Mouse (Mus musculus) MEL (cell line): Measurements from ENCODE around the gene Atp10a. TPM values are rescaled to one million over a fixed set of nuclear protein-coding genes. Genes with fewer than 3 reads are reported as not detected.

Experiments
- DNase-seq: peaks from one replicate; pipeline ENCODE4 v3.0.0; 2011; ENCODE audit warnings: low read depth, low spot score
- H3K27ac ChIP-seq: 2 replicates; pipeline ENCODE4 v1.5.1; 2012; ENCODE audit warnings: low read depth, mild to moderate bottlenecking, control low read depth, low read length, moderate library complexity; ENCODE audit not compliant: control insufficient read depth
- H3K27me3 ChIP-seq, 2 experiments: fragments of 150-350 bp in 1 of 2; sonication (generic) in 1 of 2; 2 replicates each; pipeline ENCODE4 v1.6.1; 2012; ENCODE audit warnings: low read length in 2 of 2, mild to moderate bottlenecking in 2 of 2, improper control_type of control experiment in 1 of 2, moderate library complexity in 1 of 2; ENCODE audit not compliant: insufficient read depth in 2 of 2, control insufficient read depth in 1 of 2
- H3K36me3 ChIP-seq, 2 experiments: 2 replicates each; pipeline ENCODE4 v1.6.1; 2012 to 2014; ENCODE audit warnings: low read length in 2 of 2, improper control_type of control experiment in 1 of 2, inconsistent platforms in 1 of 2, mild to moderate bottlenecking in 1 of 2; ENCODE audit not compliant: insufficient read depth in 2 of 2, control insufficient read depth in 1 of 2
- H3K4me1 ChIP-seq, 2 experiments: fragments of 150-350 bp in 1 of 2; sonication (generic) in 1 of 2; 2 replicates each; pipeline ENCODE4 v1.6.1; 2012; ENCODE audit warnings: low read length in 2 of 2, improper control_type of control experiment in 1 of 2, mild to moderate bottlenecking in 1 of 2; ENCODE audit not compliant: insufficient read depth in 2 of 2, control insufficient read depth in 1 of 2
- H3K4me3 ChIP-seq, 2 experiments: fragments of 150-350 bp in 1 of 2; sonication (generic) in 1 of 2; 2 replicates each; pipeline ENCODE4 v1.5.1; 2012; ENCODE audit warnings: low read depth in 2 of 2, low read length in 2 of 2, mild to moderate bottlenecking in 2 of 2, moderate library complexity in 2 of 2, control low read depth in 1 of 2, improper control_type of control experiment in 1 of 2; ENCODE audit not compliant: control insufficient read depth in 1 of 2, insufficient read depth in 1 of 2
- H3K79me2 ChIP-seq: 2 replicates; pipeline ENCODE4 v1.6.1; 2012; ENCODE audit warnings: mild to moderate bottlenecking, low read length, moderate library complexity; ENCODE audit not compliant: control insufficient read depth, poor library complexity, insufficient read depth
- H3K9ac ChIP-seq: 2 replicates; pipeline ENCODE4 v1.6.1; 2012; ENCODE audit warnings: low read depth, mild to moderate bottlenecking, control low read depth, low read length, moderate library complexity; ENCODE audit not compliant: control insufficient read depth, poor library complexity, severe bottlenecking
- H3K9me3 ChIP-seq: fragments of 150-350 bp; sonication (generic); replicated peaks from 2 replicates; pipeline ENCODE4 v1.6.1; 2012; ENCODE audit warnings: mild to moderate bottlenecking, low read length, improper control_type of control experiment, moderate library complexity; ENCODE audit not compliant: insufficient read depth
- BHLHE40 ChIP-seq: IDR thresholded peaks from 2 replicates; pipeline ENCODE4 v1.6.1; 2012; ENCODE audit warnings: low read depth, mild to moderate bottlenecking, inconsistent platforms, low read length, improper control_type of control experiment, borderline replicate concordance
- E2F4 ChIP-seq: IDR thresholded peaks from 2 replicates; pipeline ENCODE4 v1.6.1; 2011; ENCODE audit warnings: low read depth, low read length, improper control_type of control experiment, borderline replicate concordance
- EP300 ChIP-seq, 2 experiments: IDR thresholded peaks; 2 replicates each; pipeline ENCODE4 v1.6.1; 2011; ENCODE audit warnings: improper control_type of control experiment in 2 of 2, low read length in 2 of 2, low read depth in 1 of 2, mild to moderate bottlenecking in 1 of 2
- GABPA ChIP-seq: IDR thresholded peaks from 2 replicates; pipeline ENCODE4 v1.6.1; 2012; ENCODE audit warnings: low read depth, mild to moderate bottlenecking, inconsistent platforms, low read length, improper control_type of control experiment, moderate library complexity
- GATA1 ChIP-seq: IDR thresholded peaks from 2 replicates; pipeline ENCODE4 v1.6.1; 2011; ENCODE audit warnings: low read depth, low read length, improper control_type of control experiment
- MAX ChIP-seq: IDR thresholded peaks from 2 replicates; pipeline ENCODE4 v1.6.1; 2011; ENCODE audit warnings: low read length, improper control_type of control experiment
- MEF2A ChIP-seq: IDR thresholded peaks from 2 replicates; pipeline ENCODE4 v1.6.1; 2014; ENCODE audit warnings: low read depth, mild to moderate bottlenecking, inconsistent platforms, low read length, improper control_type of control experiment; ENCODE audit not compliant: poor library complexity, insufficient replicate concordance, severe bottlenecking; ENCODE audit errors: extremely low read depth
- NELFE ChIP-seq: IDR thresholded peaks from 2 replicates; pipeline ENCODE4 v1.6.1; 2011; ENCODE audit warnings: low read depth, low read length, improper control_type of control experiment
- POLR2A ChIP-seq, 2 experiments: IDR thresholded peaks; 2 replicates each; pipeline ENCODE4 v1.6.1; 2011 to 2012; ENCODE audit warnings: low read length in 2 of 2, mild to moderate bottlenecking in 2 of 2, control low read depth in 1 of 2, improper control_type of control experiment in 1 of 2, low read depth in 1 of 2, moderate library complexity in 1 of 2; ENCODE audit not compliant: control insufficient read depth in 1 of 2, insufficient read depth in 1 of 2, poor library complexity in 1 of 2
- POLR2AphosphoS2 ChIP-seq: IDR thresholded peaks from 2 replicates; pipeline ENCODE4 v1.6.1; 2011; ENCODE audit warnings: low read length, improper control_type of control experiment
- RAD21 ChIP-seq: IDR thresholded peaks from 2 replicates; pipeline ENCODE4 v1.6.1; 2011; ENCODE audit warnings: mild to moderate bottlenecking, low read depth, low read length, improper control_type of control experiment
- SIN3A ChIP-seq: IDR thresholded peaks from 2 replicates; pipeline ENCODE4 v1.6.1; 2012; ENCODE audit warnings: low read length, improper control_type of control experiment, inconsistent platforms
- TBP ChIP-seq: IDR thresholded peaks from 2 replicates; pipeline ENCODE4 v1.8.0; 2011; ENCODE audit warnings: low read depth, low read length, improper control_type of control experiment
- UBTF ChIP-seq: IDR thresholded peaks from 2 replicates; pipeline ENCODE4 v1.6.1; 2012; ENCODE audit warnings: low read depth, mild to moderate bottlenecking, inconsistent platforms, low read length, improper control_type of control experiment, moderate library complexity, borderline replicate concordance; ENCODE audit not compliant: insufficient read depth
- USF1 ChIP-seq: IDR thresholded peaks from 2 replicates; pipeline ENCODE4 v1.6.1; 2014; ENCODE audit warnings: low read depth, mild to moderate bottlenecking, inconsistent platforms, low read length, improper control_type of control experiment, moderate library complexity
- ZKSCAN1 ChIP-seq: IDR thresholded peaks from 2 replicates; pipeline ENCODE4 v1.6.1; 2012; ENCODE audit warnings: low read depth, mild to moderate bottlenecking, inconsistent platforms, low read length, improper control_type of control experiment, moderate library complexity
- ZMIZ1 ChIP-seq: IDR thresholded peaks from 2 replicates; pipeline ENCODE4 v1.6.1; 2012; ENCODE audit warnings: low read depth, mild to moderate bottlenecking, inconsistent platforms, low read length, improper control_type of control experiment, moderate library complexity
- ZNF384 ChIP-seq: IDR thresholded peaks from 2 replicates; pipeline ENCODE4 v1.6.1; 2012; ENCODE audit warnings: low read depth, mild to moderate bottlenecking, inconsistent platforms, low read length, improper control_type of control experiment
- polyA plus RNA-seq, 2 experiments: library from polyadenylated mRNA; stranded (reverse) in 1 of 2; unstranded in 1 of 2; fragments of >175 nt in 1 of 2; fragments of >200 nt in 1 of 2; gene quantifications; 2 replicates each; pipeline versions ENCODE4 v1.2.1 to v1.2.4; 2012; ENCODE audit warnings: low replicate concordance in 2 of 2, low read depth in 1 of 2; ENCODE audit not compliant: insufficient read length in 2 of 2, insufficient read depth in 1 of 2, missing spikeins in 1 of 2
- total RNA-seq: library from RNA; depleted of rRNA; stranded (reverse); fragments of 300-350 nt; gene quantifications from 2 replicates; pipeline ENCODE4 v1.2.3, GENCODE M21; 2012

The Atp10a gene
- total and polyA plus RNA-seq, 3 experiments, result not detected

- Histone ChIP-seq H3K27me3 (no peaks in the 10 kb centered on the region), H3K79me2 (no peaks in the 10 kb centered on the region), H3K27ac (no peak overlapping the region), H3K4me3 (no peak overlapping the region), H3K9ac (no peak overlapping the region), H3K36me3 (no peaks in the 10 kb centered on the region), H3K9me3 (no peaks in the 10 kb centered on the region), H3K4me1 (no peaks in the 10 kb centered on the region)
- no peak for DNase-seq
- TF ChIP-seq RAD21 (no peak), EP300 (IDR thresholded peaks at IDR 0.05; ENCODE audit: low read depth in 1 of 2, low read length in 2 of 2) (no peak), ZKSCAN1 (no peak), ZMIZ1 (no peak), POLR2AphosphoS2 (no peak), E2F4 (no peak), TBP (no peak), GABPA (no peak), ZNF384 (no peak)
These were observed 28.6 kb upstream of the Atp10a start for GRCm38 (mm10) chr7:58627381-58627780.

- Histone ChIP-seq H3K4me1 (no peaks in the 10 kb centered on the region), H3K79me2 (no peaks in the 10 kb centered on the region), H3K4me3 (no peak overlapping the region), H3K27me3 (no peaks in the 10 kb centered on the region), H3K27ac (no peak overlapping the region), H3K9ac (no peak overlapping the region), H3K9me3 (no peaks in the 10 kb centered on the region), H3K36me3 (no peaks in the 10 kb centered on the region)
- TF ChIP-seq BHLHE40 (no peak), GABPA (no peak), POLR2A (IDR thresholded peaks at IDR 0.05; ENCODE audit: control insufficient read depth in 1 of 2, insufficient read depth in 1 of 2, low read depth in 1 of 2, low read length in 2 of 2, poor library complexity in 1 of 2) (no peak), UBTF (no peak), EP300 (IDR thresholded peaks at IDR 0.05; ENCODE audit: low read depth in 1 of 2, low read length in 2 of 2) (no peak), GATA1 (no peak), USF1 (no peak), RAD21 (no peak)
- DNase-seq, result peak; percentile 2
These were observed 26.7 kb upstream of the Atp10a start for GRCm38 (mm10) chr7:58629233-58629632.

- H3K9me3 ChIP-seq, result no peaks in the 10 kb centered on the region
- DNase-seq, result no peak
- no peaks in the 10 kb centered on the region for H3K79me2 ChIP-seq
- H3K27ac ChIP-seq, result no peak overlapping the region
- no peak overlapping the region for H3K4me3 ChIP-seq
- H3K27me3 ChIP-seq, result no peaks in the 10 kb centered on the region
- TF ChIP-seq POLR2A (IDR thresholded peaks at IDR 0.05; ENCODE audit: control insufficient read depth in 1 of 2, insufficient read depth in 1 of 2, low read depth in 1 of 2, low read length in 2 of 2, poor library complexity in 1 of 2) (no peak), SIN3A (no peak), POLR2AphosphoS2 (no peak), MEF2A (no peak), NELFE (no peak), RAD21 (no peak), MAX (no peak), ZNF384 (no peak)
- H3K36me3 ChIP-seq, result no peaks in the 10 kb centered on the region
- no peaks in the 10 kb centered on the region for H3K4me1 ChIP-seq
- no peak overlapping the region for H3K9ac ChIP-seq
These were observed 22.3 kb upstream of the Atp10a start for GRCm38 (mm10) chr7:58633683-58634082.
